ENCODE assay signal across 16 mouse cellular contexts in the genomic region with DNA sequence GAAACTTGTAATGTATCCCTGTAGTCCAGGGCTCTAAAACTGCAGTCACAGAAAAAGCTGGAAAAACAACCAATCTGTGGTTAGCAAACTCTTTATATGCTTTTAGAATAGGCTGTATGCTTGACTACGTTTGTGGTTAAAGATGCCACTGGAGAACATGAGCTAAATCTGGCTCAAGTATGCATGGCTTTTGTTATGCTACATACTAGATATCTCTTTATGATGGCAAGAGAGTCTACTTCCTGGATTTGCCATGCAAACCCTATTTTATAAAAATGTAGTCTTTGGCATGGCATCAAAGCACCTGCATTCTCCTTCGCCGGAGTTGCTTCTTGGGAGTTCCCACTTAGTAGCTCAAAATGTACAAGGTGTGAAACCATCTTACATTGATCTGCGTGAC.
"Had no signal": no experiment of that assay in that cellular context is flagged by ENCODE, and none has a peak within 500 bp of the region (broad histone marks: within the 10 kb centered on the region; RNA-seq: fewer than 3 reads in every experiment).

No protein-coding gene starts in this region.

- H3K4me3 ChIP-seq: neural tube, embryonic 13.5 days; neural tube, embryonic 15.5 days; stomach, embryonic 15.5 days had no signal

- H3K27ac ChIP-seq: neural tube, embryonic 13.5 days; neural tube, embryonic 15.5 days; stomach, embryonic 15.5 days; stomach, postnatal 0 days had no signal

- H3K27me3 ChIP-seq: neural tube, embryonic 13.5 days; neural tube, embryonic 15.5 days; stomach, embryonic 15.5 days had no signal

- H3K36me3 ChIP-seq: neural tube, embryonic 13.5 days; neural tube, embryonic 15.5 days; stomach, embryonic 15.5 days had no signal

- H3K4me2 ChIP-seq: neural tube, embryonic 13.5 days; neural tube, embryonic 15.5 days; stomach, embryonic 15.5 days had no signal

- DNase-seq: retina, postnatal 1 day; right cerebral cortex, adult 18-20 months; right cerebral cortex, postnatal 14 days; right cerebral cortex, postnatal 25 days; right cerebral cortex, postnatal 4 days; spleen, adult 18-20 months; thymus, adult 18-20 months; thymus, adult 2 months; thymus, postnatal 14 days; thymus, postnatal 25 days; thymus, postnatal 36 days; thymus, postnatal 4 days had no signal

- H3K9me3 ChIP-seq: neural tube, embryonic 13.5 days; neural tube, embryonic 15.5 days; stomach, embryonic 15.5 days had no signal

- H3K4me1 ChIP-seq: neural tube, embryonic 15.5 days; stomach, embryonic 15.5 days had no signal

- H3K9ac ChIP-seq: neural tube, embryonic 13.5 days; neural tube, embryonic 15.5 days; stomach, embryonic 15.5 days had no signal
